Mouse (Mus musculus): ENCODE results near the gene Lrrc29.

The Lrrc29 gene

GRCm38 (mm10) chr8:105326141-105326672 is at the start of gene Lrrc29, which contains the start of gene Tmem208:
Gene Lrrc29 (minus strand): TSS chr8:105326278.
Gene Tmem208 (plus strand): TSS chr8:105326354.
- DNase-seq = peak; percentile 98

DNA sequence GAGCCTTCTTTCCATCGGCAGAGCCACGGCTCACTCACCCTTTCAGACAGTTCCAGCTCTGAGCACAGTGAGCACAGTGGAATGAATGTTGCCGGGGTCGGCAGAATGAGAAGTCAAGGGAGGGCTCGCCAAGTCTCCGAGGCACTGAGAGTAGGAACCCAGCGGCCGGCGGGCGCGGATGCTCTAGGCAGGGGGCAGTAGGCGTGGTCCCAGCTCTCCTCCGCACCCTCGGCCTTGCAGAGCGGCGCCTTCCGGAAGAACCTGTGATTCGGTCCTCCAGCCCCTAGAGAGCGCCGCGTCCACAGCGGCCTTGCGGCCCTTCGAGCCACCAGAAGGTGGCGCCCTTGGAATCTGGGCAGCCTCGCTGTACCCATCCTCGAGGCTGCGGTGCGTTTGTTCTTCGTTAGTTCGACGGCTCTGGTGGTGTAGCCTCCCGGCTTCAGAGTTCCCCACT is 48.5 kb upstream of the Lrrc29 start:
- no peak for DNase-seq

DNA sequence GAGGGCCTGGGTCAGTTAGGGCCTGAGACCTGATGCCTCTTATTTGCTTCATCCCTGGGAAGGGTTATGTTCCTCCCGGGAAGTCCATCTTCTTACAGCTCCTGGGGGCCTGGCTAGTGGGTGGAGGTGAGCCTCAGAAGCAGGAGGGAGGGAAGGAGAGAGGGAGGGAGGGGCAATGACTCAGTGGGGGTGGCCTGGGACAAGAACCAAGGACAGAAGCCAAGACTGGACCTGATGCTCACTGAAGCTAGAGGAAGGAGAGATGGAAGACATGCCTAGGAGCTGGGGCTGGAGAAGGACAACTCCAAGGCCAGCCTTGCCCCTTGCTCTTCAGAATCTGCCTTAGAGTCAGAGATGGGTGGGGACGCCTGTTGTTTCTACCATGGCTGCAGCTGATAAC is 47.0 kb upstream of the Lrrc29 start, which contains the start of gene Plekhg4:
Plekhg4 (plus strand) TSS at position 243 of the 400 bp plus-strand sequence.
- DNase-seq = no peak

DNA sequence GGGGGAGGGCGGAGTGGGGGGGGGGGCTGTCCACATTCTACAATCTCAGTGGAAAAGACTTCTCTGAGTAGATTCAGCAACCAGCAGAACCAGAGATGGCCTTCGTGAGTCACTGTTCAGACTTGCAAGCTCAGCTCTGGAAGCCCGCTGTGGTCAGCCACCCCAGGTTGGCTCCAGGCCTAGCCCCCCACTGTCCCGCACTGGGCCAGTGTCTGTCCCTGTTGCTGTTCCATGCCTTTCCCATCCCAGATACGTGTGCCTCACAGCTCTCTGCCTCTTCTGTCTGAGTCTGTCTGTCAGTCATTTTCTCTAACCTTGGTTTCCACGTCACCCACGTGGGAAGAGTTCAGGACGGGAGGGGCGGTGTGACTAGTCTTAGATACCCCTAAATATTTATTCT is 46.4 kb upstream of the Lrrc29 start:
- no peak for DNase-seq

DNA sequence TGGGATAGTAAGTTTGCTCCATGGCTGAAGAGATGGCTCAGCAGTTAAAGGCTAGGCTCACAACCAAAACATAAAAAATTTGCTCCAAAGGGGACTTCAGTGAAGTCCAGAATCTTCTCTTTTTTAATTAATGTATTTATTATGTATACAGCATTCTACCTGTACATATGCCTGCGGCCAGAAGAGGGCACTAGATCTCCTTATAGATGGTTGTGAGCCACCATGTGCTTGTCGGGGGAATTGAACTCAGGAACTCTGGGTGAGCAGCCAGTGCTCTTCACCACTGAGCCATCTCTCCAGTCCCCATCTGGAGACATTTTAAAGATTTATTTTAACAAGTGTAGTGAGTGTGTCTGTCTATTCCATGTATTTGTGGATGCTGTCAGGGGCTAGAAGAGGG is 41.0 kb upstream of the Lrrc29 start:
- no peak for DNase-seq

DNA sequence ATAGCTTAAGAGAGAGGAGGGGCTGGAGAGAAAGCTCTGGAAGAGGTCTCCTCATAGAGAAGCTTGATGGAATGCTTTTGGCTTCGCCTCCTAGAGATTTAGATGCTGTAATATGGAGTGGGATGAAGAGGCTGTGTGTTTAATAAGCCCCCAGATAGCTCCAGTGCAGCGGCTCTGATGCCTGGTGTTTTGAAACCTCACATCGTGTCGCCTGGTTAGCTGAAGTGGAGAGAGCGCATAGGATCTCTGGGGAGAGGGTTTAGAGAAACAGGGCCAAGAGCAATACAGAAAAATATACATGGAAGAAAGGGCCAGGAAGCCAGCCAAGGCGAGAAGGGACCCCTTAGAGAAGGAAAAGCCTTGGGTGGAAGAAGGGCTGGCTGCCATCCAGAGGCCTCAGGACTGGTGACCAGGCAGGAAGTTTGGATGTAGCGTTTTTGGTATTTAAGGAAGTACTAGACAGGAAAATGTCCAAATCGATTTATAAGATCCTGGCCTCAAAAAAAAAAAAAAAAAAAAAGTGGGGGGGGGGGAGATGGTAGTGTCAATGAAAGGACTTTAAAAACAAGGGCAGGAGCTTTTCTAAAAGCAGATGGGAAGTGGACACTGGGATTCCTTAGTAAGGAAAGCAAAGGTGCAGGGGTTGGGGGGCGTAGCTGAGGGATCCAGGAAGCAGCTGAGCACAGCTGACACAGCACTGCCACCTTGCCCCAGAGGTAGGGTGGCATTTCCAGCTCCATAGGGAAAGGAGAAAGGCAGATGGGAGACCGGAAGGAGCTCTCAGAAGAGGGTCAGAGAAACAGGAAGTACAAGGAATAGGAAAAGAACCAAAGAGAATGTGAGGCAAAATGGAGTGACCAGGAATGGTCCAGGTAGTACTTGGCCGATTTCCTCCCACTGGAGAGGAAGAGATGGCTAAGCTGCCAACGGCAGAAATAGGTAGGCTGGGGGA is 35.9 kb upstream of the Lrrc29 start:
- DNase-seq = no peak

DNA sequence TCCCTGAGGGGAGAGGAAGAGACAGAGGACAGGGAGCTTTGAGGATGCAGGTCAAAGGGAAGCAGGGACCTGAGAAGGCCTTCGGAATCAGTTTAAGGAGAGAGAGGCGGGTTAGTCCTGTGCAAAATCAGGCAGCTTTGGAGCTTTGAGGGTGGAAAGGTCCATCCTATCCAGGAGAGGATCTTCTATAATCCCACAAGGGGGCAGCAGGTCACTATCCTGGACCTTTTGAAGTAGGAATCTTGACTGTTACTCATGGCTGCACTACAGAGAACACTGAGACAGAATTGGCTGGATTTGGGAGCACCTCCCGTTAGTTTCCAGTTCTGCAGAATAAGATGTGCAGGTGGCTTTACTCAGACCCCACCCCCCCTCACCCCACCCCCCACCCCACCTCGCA is 33.6 kb upstream of the Lrrc29 start:
- DNase-seq = no peak

- DNase-seq = no peak
Measured at GRCm38 (mm10) chr8:105359208-105359607, 33.1 kb upstream of the Lrrc29 start.

- DNase-seq = no peak
Measured at GRCm38 (mm10) chr8:105356681-105357080, 30.6 kb upstream of the Lrrc29 start.

- DNase-seq = no peak
Measured at GRCm38 (mm10) chr8:105355179-105356024, 29.3 kb upstream of the Lrrc29 start.

DNA sequence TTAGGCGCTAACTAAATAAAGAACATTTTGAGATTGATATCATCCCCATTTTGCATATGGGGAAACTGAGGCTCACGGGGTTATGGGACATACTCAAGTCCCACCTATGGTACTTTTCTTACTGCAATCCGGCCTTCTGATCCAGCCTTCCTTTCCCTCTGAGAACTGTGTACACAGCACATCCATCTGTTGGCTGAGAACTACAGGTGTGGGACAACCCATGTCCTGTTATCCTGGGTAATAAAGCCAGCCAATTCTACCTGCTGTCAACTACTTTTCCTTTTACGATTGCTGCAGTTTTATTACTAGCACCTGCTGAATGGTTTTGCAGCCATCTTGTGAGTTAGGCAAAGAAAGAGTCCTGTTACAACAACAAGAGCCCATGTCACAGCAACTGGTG is 28.5 kb upstream of the Lrrc29 start:
- no peak for DNase-seq

- DNase-seq = peak; percentile 78
Measured at GRCm38 (mm10) chr8:105353583-105354135, 27.6 kb upstream of the Lrrc29 start.

GRCm38 (mm10) chr8:105350186-105350585 is 24.1 kb upstream of the Lrrc29 start:
- DNase-seq = no peak

GRCm38 (mm10) chr8:105349096-105349771 is 23.2 kb upstream of the Lrrc29 start:
- peak; percentile 78 for DNase-seq

- DNase-seq = peak; percentile 57
Measured at GRCm38 (mm10) chr8:105348450-105349095, 22.5 kb upstream of the Lrrc29 start, which contains the start of gene Slc9a5. Gene Slc9a5 (plus strand): TSS chr8:105348843.

DNA sequence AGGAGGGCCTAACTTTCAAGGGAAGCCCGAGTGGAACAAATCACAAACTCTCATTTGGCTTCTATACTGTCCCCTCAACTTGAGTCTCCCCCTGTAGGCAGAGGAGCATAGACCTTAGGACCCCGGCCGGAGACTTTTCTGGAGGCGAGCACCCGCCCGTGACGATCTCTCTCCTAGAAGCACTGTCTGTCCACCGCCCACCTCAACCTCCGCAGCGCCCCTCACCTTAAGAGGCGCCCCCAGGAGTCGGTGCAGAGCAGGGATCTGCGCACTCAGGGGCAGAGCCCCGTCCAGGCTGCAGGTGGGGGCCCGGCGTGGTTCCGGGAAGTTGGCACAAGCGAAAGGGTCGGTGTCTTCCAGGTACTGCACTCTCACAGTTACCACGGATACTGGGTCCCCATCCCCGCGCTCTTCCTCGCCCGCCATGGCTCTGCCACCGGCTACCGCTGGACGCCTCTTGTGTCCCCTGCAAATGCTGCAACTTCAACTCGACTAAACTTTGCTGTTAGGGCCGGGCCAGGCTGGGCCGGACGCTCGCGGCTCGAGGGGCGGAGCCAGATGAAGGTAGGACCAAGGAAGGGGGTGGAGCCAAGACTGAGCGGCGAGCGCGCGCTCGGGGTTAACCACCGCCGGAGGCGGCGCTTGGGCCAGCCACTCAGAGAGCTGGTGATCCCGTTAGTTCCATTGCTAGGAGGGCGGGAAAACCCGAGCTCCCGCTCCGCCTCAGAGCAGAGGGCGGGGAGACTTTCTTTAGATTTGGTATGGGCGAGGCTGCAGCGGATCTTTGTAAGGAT is 21.5 kb upstream of the Lrrc29 start, which contains the start of gene Fhod1:
Fhod1 (minus strand) TSS at position 526 of the 794 bp plus-strand sequence.
- DNase-seq = peak; percentile 94

- peak; percentile 71 for DNase-seq
Measured at GRCm38 (mm10) chr8:105346611-105347427, 20.7 kb upstream of the Lrrc29 start.

DNA sequence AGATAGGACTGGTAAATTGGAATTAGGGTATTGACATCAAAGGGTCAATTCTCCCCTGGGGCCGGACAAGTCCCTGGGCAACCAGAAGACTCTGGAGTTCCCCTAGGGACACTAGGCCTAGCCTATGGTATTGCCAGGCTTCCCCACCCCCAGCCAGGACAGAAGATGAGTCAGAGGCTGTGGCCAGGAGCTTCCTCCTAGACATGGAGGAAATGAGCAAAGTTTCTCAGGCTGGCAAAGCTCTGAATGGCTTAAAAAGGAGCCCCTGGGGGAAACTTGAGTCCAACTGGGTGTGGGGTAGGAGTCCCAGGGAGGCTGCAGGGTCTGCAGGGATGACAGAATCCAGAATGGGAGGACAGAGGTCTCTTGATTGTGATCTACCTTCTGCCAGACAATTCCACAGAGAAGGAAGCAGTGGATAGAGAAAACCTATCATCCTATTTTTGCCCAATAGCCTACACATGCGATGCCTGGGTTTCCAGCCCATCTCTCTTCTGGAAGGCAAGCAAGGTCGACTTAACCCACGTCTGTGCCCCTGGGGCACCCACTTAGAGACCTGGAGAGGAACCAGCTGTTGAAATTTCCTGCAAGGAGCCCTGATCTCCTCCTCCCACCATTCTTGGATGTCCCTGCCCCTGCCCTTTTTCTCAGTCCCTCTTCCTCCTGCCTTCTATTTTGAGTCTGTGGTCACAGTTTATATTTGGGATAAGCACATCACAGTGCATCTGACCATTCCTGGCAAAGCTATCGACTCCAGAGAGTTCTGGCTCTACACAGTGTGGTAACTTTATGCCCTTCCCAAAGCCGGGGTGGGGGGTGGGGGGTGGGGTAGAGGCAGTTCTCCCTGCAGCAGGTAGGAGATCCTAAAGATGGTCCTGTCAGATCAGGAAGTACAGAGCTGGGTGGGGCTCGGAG is 19.2 kb upstream of the Lrrc29 start:
- no peak for DNase-seq
